Mouse (Mus musculus): ENCODE measurements around the gene Slc25a18.

Gene Slc25a18

GRCm38 (mm10) chr6:120773149-120773628 lies at the start of gene Slc25a18:
Slc25a18 (plus strand) TSS chr6:120773578.
- peak; percentile 18 for DNase-seq (ENCODE audit: low read depth, low spot score)

- no peak for DNase-seq (ENCODE audit: low read depth, low spot score)
Measured at GRCm38 (mm10) chr6:120725986-120726385, 47.4 kb upstream of the Slc25a18 start.

GRCm38 (mm10) chr6:120736011-120736410 lies 37.4 kb upstream of the Slc25a18 start:
- DNase-seq (ENCODE audit: low read depth, low spot score), result no peak

- peak; percentile 45 for DNase-seq (ENCODE audit: low read depth, low spot score)
Measured at GRCm38 (mm10) chr6:120736566-120736965, 36.8 kb upstream of the Slc25a18 start.

- DNase-seq (ENCODE audit: low read depth, low spot score), result no peak
Measured at GRCm38 (mm10) chr6:120743130-120743529, 30.2 kb upstream of the Slc25a18 start.

GRCm38 (mm10) chr6:120744266-120744665 lies 29.1 kb upstream of the Slc25a18 start:
- DNase-seq (ENCODE audit: low read depth, low spot score), result no peak

GRCm38 (mm10) chr6:120746416-120746815 lies 27.0 kb upstream of the Slc25a18 start:
- DNase-seq (ENCODE audit: low read depth, low spot score), result no peak

GRCm38 (mm10) chr6:120761151-120761550 lies 12.2 kb upstream of the Slc25a18 start:
- no peak for DNase-seq (ENCODE audit: low read depth, low spot score)

GRCm38 (mm10) chr6:120769972-120770371 lies 3.4 kb upstream of the Slc25a18 start:
- no peak for DNase-seq (ENCODE audit: low read depth, low spot score)

GRCm38 (mm10) chr6:120771366-120771765 lies 2.0 kb upstream of the Slc25a18 start:
- DNase-seq (ENCODE audit: low read depth, low spot score), result no peak

- DNase-seq (ENCODE audit: low read depth, low spot score), result no peak
Measured at GRCm38 (mm10) chr6:120772025-120772424, 1.4 kb upstream of the Slc25a18 start.

- no peak for DNase-seq (ENCODE audit: low read depth, low spot score)
Measured at GRCm38 (mm10) chr6:120773763-120774162, 385 bp downstream of the Slc25a18 start.

- no peak for DNase-seq (ENCODE audit: low read depth, low spot score)
Measured at GRCm38 (mm10) chr6:120776286-120776685, 2.9 kb downstream of the Slc25a18 start.

- no peak for DNase-seq (ENCODE audit: low read depth, low spot score)
Measured at GRCm38 (mm10) chr6:120777533-120777932, 4.2 kb downstream of the Slc25a18 start.

GRCm38 (mm10) chr6:120778226-120778625 lies 4.8 kb downstream of the Slc25a18 start:
- DNase-seq (ENCODE audit: low read depth, low spot score), result no peak

- no peak for DNase-seq (ENCODE audit: low read depth, low spot score)
Measured at GRCm38 (mm10) chr6:120782948-120783347, 9.6 kb downstream of the Slc25a18 start.

GRCm38 (mm10) chr6:120784351-120784750 lies 11.0 kb downstream of the Slc25a18 start:
- no peak for DNase-seq (ENCODE audit: low read depth, low spot score)

- DNase-seq (ENCODE audit: low read depth, low spot score), result no peak
Measured at GRCm38 (mm10) chr6:120788068-120788607, 14.8 kb downstream of the Slc25a18 start.

- DNase-seq (ENCODE audit: low read depth, low spot score), result peak; percentile 25
Measured at GRCm38 (mm10) chr6:120788904-120789303, 15.5 kb downstream of the Slc25a18 start.

GRCm38 (mm10) chr6:120790153-120790552 lies 16.8 kb downstream of the Slc25a18 start:
- DNase-seq (ENCODE audit: low read depth, low spot score), result no peak

GRCm38 (mm10) chr6:120790717-120791116 lies 17.3 kb downstream of the Slc25a18 start:
- no peak for DNase-seq (ENCODE audit: low read depth, low spot score)

GRCm38 (mm10) chr6:120792947-120793346 lies 19.6 kb downstream of the Slc25a18 start:
- DNase-seq (ENCODE audit: low read depth, low spot score), result no peak

- no peak for DNase-seq (ENCODE audit: low read depth, low spot score)
Measured at GRCm38 (mm10) chr6:120795422-120796086, 22.2 kb downstream of the Slc25a18 start.
